Mouse (Mus musculus): Measurements from ENCODE around the gene Jdp2.

DNA sequence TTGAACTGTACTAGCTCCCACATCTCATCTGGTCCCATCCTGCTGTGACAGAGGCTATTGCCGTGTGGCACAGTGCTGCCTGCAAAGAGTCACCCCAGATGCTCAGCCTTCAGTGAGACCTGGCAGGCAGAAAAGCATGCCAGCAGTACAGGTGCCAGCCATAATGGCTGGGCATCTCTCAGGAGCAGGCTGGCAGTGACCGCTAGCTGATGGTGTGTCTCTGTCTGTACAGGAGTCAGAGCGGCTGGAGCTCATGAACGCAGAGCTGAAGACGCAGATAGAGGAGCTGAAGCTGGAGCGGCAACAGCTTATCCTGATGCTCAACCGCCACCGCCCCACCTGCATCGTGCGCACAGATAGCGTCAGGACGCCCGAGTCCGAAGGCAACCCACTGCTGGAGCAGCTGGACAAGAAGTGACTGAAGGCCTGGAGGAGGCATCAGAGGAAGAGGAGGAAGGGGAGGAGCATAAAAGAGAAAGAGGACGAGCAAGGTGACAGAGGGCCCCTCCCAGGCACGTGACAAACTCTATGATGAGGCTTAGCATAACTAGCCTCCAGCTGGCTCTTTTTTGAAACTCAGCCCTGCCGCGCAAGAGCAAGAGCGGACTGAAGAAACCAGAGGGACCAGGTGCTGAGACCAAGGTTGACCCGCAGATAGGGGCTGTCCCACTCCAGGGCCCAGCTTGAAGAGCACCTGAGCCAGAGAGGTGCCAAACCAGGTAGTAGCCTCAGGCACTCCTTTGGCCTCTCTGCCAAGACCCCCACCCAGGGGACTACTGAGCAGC is 39.9 kb downstream of the Jdp2 start:
- no peak for TF ChIP-seq POLR2A (IDR thresholded peaks at IDR 0.05; ENCODE audit: low read depth, low read length)
- no peak for TF ChIP-seq CTCF (IDR thresholded peaks at IDR 0.05; ENCODE audit: extremely low read depth, insufficient read depth, insufficient read length, insufficient replicate concordance)

Data from spleen, adult 2 months (tissue).